Mouse (Mus musculus): ENCODE measurements around the gene Col27a1. TPM values are rescaled to one million over a fixed set of nuclear protein-coding genes. Genes with fewer than 3 reads are reported as not detected.

The Col27a1 gene
- total and polyA plus RNA-seq, 2 experiments: 2.2 to 5.4 TPM

- no peaks in the 10 kb centered on the region for H3K27me3 ChIP-seq (ENCODE audit: control insufficient read depth, insufficient read depth, low read length)
- H3K9ac ChIP-seq (ENCODE audit: low read depth, low read length): no peak overlapping the region
- DNase-seq (ENCODE audit: extremely low read depth, low read depth, low spot score): no peak
- no peaks in the 10 kb centered on the region for H3K4me1 ChIP-seq (ENCODE audit: control insufficient read depth, insufficient read depth, low read length)
- TF ChIP-seq POLR2A (IDR thresholded peaks at IDR 0.05; ENCODE audit: extremely low read depth, insufficient read depth, low read length) (no peak), CTCF (IDR thresholded peaks at IDR 0.05; ENCODE audit: low read depth, low read length) (0 out of 2 replicates have a peak, but pooled peaks have one; percentile 9)
- H3K27ac ChIP-seq (replicated peaks; ENCODE audit: insufficient read depth, low read depth, low read length): no peak overlapping the region
- 71% methylated on average over 7 of the region's 7 CpGs for WGBS
- no peaks in the 10 kb centered on the region for H3K79me2 ChIP-seq (ENCODE audit: control insufficient read depth, insufficient read depth, low read length)
- no peak overlapping the region for H3K4me3 ChIP-seq (ENCODE audit: insufficient read depth, low read depth, low read length)
- no peaks in the 10 kb centered on the region for H3K36me3 ChIP-seq (ENCODE audit: control insufficient read depth, insufficient read depth, low read length)
Observed at GRCm38 (mm10) chr4:63377483-63377882, 163.7 kb downstream of the Col27a1 start.

GRCm38 (mm10) chr4:63382676-63383369, 169.0 kb downstream of the Col27a1 start:
- TF ChIP-seq CTCF (IDR thresholded peaks at IDR 0.05; ENCODE audit: low read depth, low read length) (no peak), POLR2A (IDR thresholded peaks at IDR 0.05; ENCODE audit: extremely low read depth, insufficient read depth, low read length) (no peak)
- H3K27ac ChIP-seq (replicated peaks; ENCODE audit: insufficient read depth, low read depth, low read length): no peak overlapping the region
- H3K36me3 ChIP-seq (ENCODE audit: control insufficient read depth, insufficient read depth, low read length): no peaks in the 10 kb centered on the region
- no peaks in the 10 kb centered on the region for H3K79me2 ChIP-seq (ENCODE audit: control insufficient read depth, insufficient read depth, low read length)
- H3K4me1 ChIP-seq (ENCODE audit: control insufficient read depth, insufficient read depth, low read length): no peaks in the 10 kb centered on the region
- no peak for DNase-seq (ENCODE audit: extremely low read depth, low read depth, low spot score)
- H3K4me3 ChIP-seq (ENCODE audit: insufficient read depth, low read depth, low read length): no peak overlapping the region
- H3K9ac ChIP-seq (ENCODE audit: low read depth, low read length): no peak overlapping the region
- WGBS: 90% methylated on average over 4 of the region's 4 CpGs
- no peaks in the 10 kb centered on the region for H3K27me3 ChIP-seq (ENCODE audit: control insufficient read depth, insufficient read depth, low read length)

- Histone ChIP-seq H3K27ac (replicated peaks; ENCODE audit: insufficient read depth, low read depth, low read length) (no peak overlapping the region), H3K4me1 (ENCODE audit: control insufficient read depth, insufficient read depth, low read length) (no peaks in the 10 kb centered on the region), H3K9ac (ENCODE audit: low read depth, low read length) (no peak overlapping the region)
Observed at GRCm38 (mm10) chr4:63383474-63383873, 169.7 kb downstream of the Col27a1 start.

GRCm38 (mm10) chr4:63384262-63384661, 170.5 kb downstream of the Col27a1 start:
- 97% methylated on average over 4 of the region's 4 CpGs for WGBS
- no peak overlapping the region for H3K4me3 ChIP-seq (ENCODE audit: insufficient read depth, low read depth, low read length)
- H3K4me1 ChIP-seq (ENCODE audit: control insufficient read depth, insufficient read depth, low read length): no peaks in the 10 kb centered on the region
- DNase-seq (ENCODE audit: extremely low read depth, low read depth, low spot score): no peak
- no peaks in the 10 kb centered on the region for H3K79me2 ChIP-seq (ENCODE audit: control insufficient read depth, insufficient read depth, low read length)
- H3K27me3 ChIP-seq (ENCODE audit: control insufficient read depth, insufficient read depth, low read length): no peaks in the 10 kb centered on the region
- H3K9ac ChIP-seq (ENCODE audit: low read depth, low read length): no peak overlapping the region
- H3K36me3 ChIP-seq (ENCODE audit: control insufficient read depth, insufficient read depth, low read length): no peaks in the 10 kb centered on the region
- H3K27ac ChIP-seq (replicated peaks; ENCODE audit: insufficient read depth, low read depth, low read length): no peak overlapping the region
- TF ChIP-seq CTCF (IDR thresholded peaks at IDR 0.05; ENCODE audit: low read depth, low read length): no peak
- no peak for TF ChIP-seq POLR2A (IDR thresholded peaks at IDR 0.05; ENCODE audit: extremely low read depth, insufficient read depth, low read length)

More at GRCm38 (mm10) chr4:63383474-63383873, 169.7 kb downstream of the Col27a1 start:
- Histone ChIP-seq H3K36me3 (ENCODE audit: control insufficient read depth, insufficient read depth, low read length) (no peaks in the 10 kb centered on the region), H3K27me3 (ENCODE audit: control insufficient read depth, insufficient read depth, low read length) (no peaks in the 10 kb centered on the region), H3K79me2 (ENCODE audit: control insufficient read depth, insufficient read depth, low read length) (no peaks in the 10 kb centered on the region), H3K4me3 (ENCODE audit: insufficient read depth, low read depth, low read length) (no peak overlapping the region)
- TF ChIP-seq POLR2A (IDR thresholded peaks at IDR 0.05; ENCODE audit: extremely low read depth, insufficient read depth, low read length): no peak
- TF ChIP-seq CTCF (IDR thresholded peaks at IDR 0.05; ENCODE audit: low read depth, low read length): no peak
- no peak for DNase-seq (ENCODE audit: extremely low read depth, low read depth, low spot score)
- WGBS: 89% methylated on average over 12 of the region's 12 CpGs

Other genes starting within 250 kb of the Col27a1 start
- 0.18 and 0.47 TPM in 2 replicates for gene Zfp618, start 248.4 kb upstream of the Col27a1 start, total RNA-seq (2014; rRNA removed)
- gene Zfp618, start 248.4 kb upstream of the Col27a1 start, polyA plus RNA-seq (2012; rRNA removed): 0.29 and 0.73 TPM in 2 replicates
- 3,181 and 3,254 TPM in 2 replicates for gene Ambp, start 59.2 kb upstream of the Col27a1 start, total RNA-seq (2014; rRNA removed)
- 2,073 and 2,202 TPM in 2 replicates for gene Ambp, start 59.2 kb upstream of the Col27a1 start, polyA plus RNA-seq (2012; rRNA removed)
- 0.27 and 0.28 TPM in 2 replicates for gene Kif12, start 41.9 kb upstream of the Col27a1 start, total RNA-seq (2014; rRNA removed)
- gene Kif12, start 41.9 kb upstream of the Col27a1 start, polyA plus RNA-seq (2012; rRNA removed): 0.39 and 0.64 TPM in 2 replicates
- gene Orm1, start 130.6 kb downstream of the Col27a1 start, total RNA-seq (2014; rRNA removed): 1,235 and 2,595 TPM in 2 replicates
- gene Orm1, start 130.6 kb downstream of the Col27a1 start, polyA plus RNA-seq (2012; rRNA removed): 676 and 691 TPM in 2 replicates
- 1.1 and 14.1 TPM in 2 replicates for gene Orm3, start 142.2 kb downstream of the Col27a1 start, total RNA-seq (2014; rRNA removed)
- 7.3 and 11.4 TPM in 2 replicates for gene Orm3, start 142.2 kb downstream of the Col27a1 start, polyA plus RNA-seq (2012; rRNA removed)
- gene Orm2, start 148.4 kb downstream of the Col27a1 start, total RNA-seq (2014; rRNA removed): 27.0 and 55.0 TPM in 2 replicates
- 66.8 and 86.8 TPM in 2 replicates for gene Orm2, start 148.4 kb downstream of the Col27a1 start, polyA plus RNA-seq (2012; rRNA removed)
- 1.0 and 1.4 TPM in 2 replicates for gene Akna, start 189.3 kb downstream of the Col27a1 start, total RNA-seq (2014; rRNA removed)
- 1.1 and 1.6 TPM in 2 replicates for gene Akna, start 189.3 kb downstream of the Col27a1 start, polyA plus RNA-seq (2012; rRNA removed)

Measured in liver, adult 2 months (tissue).